Mouse (Mus musculus): ENCODE results near the gene Pde9a. TPM values are rescaled to one million over a fixed set of nuclear protein-coding genes. Genes with fewer than 3 reads are reported as not detected.

Pde9a gene
- polyA plus RNA-seq, 1 experiment, result not detected

DNA sequence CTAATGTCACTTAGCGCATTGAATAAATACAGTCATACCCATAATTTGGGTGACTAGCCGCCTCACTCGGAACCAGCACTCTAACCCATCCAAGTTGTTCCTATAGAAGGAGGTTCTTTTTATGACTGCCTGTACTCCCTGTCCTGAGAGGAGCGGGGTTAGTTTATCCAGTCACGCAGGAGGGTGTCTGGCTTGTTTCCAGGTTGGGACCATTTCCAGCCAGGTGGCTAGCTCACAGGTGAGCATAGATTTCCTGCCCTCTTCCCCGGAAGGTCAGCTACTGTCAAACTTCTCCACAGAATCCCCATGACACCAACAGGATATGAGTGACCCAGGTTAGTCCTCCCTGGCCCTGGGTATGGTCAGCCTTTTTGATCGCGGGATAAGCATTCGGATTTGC lies 51.5 kb downstream of the Pde9a start:
- TF ChIP-seq GATA1 (IDR thresholded peaks at IDR 0.05; ENCODE audit: low read length), result no peak

DNA sequence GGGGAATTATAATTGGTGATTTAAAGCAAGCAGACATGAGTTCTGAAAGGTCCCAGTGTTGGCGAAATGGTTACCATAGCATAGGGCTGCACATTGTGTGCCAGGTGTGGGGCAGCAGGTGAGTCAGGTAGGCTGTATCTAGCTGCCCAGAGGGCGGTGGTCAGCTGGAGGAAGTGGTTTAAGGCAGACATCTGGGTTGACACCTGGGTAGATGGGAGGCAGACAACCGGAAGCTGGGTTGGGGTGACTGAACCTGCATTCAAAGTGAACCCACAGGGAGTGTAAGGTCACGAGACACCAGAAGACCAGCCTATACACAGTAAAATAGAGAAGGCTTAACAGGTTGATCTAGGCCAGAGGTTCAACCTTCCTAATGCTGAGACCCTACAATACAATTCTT lies 54.0 kb downstream of the Pde9a start:
- no peak for TF ChIP-seq GATA1 (IDR thresholded peaks at IDR 0.05; ENCODE audit: low read length)

DNA sequence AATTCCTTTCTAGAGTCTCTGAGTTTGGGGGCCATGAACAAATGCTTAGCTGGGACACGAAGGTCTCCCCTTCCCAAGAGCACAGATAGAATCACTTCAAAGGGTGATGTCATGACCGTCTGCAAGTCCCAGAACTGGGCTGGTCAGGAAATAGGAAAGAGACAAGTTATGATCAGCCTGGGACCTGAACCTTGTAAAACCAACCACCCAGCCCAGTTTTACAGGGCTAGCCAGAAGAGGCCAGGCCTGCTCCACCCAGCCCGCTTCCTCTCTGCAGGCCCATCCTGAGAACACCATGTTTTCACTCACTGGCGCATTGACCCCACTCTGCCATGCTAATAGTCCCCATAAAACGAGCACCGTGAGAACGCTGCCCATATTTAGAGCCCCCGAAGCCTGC lies 56.5 kb downstream of the Pde9a start:
- TF ChIP-seq GATA1 (IDR thresholded peaks at IDR 0.05; ENCODE audit: low read length), result no peak

DNA sequence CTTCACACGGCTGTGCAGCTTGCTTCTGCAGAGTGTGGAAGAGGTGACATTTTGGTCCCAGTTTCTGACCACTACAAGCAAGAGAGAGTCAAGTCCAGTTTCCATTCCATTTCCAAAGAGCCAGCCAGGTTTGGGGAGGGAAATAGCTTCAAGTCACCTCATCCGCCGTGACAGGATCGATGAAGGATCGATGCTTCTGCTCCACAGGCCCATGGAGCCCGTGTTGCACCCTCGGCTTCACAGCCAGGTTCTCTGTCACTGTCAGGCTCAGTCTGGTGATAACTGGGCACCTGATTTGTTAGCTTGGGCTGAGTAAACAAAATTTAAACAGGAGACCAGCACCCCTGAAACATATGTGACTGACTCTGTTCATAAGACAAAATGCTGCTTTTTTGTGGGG lies 58.2 kb downstream of the Pde9a start:
- no peak for TF ChIP-seq GATA1 (IDR thresholded peaks at IDR 0.05; ENCODE audit: low read length)

DNA sequence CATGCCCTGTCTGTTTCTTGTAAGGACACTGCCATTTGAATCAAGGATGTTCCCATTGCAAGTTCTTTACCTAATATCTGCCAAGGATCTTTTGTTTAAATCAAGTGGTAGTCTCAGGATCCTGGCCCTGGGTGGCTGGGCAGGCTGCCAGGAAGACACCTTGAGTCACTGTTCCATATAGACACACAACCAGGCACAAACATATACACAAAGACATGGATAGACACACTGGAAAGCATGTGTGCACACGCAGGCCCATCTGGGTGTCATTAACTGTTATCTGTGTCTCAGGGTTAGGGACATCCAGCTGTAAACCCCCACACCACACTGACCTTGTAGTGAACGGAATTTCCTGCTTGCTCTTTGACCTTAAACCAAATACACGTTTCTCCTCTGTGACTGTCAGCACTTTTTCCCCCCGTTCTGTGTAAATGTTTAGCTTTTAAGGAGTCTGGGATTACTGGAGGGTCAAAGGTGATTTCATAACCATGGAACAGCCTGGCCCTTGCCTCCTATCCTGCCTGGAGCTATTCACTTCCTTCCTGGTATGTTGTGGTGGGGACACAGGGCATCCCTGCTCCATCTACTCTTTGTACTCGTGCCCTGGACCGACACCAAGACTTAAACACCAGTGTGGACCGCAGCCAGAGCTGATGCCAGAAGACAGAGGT lies 59.2 kb downstream of the Pde9a start:
- no peak for TF ChIP-seq GATA1 (IDR thresholded peaks at IDR 0.05; ENCODE audit: low read length)

DNA sequence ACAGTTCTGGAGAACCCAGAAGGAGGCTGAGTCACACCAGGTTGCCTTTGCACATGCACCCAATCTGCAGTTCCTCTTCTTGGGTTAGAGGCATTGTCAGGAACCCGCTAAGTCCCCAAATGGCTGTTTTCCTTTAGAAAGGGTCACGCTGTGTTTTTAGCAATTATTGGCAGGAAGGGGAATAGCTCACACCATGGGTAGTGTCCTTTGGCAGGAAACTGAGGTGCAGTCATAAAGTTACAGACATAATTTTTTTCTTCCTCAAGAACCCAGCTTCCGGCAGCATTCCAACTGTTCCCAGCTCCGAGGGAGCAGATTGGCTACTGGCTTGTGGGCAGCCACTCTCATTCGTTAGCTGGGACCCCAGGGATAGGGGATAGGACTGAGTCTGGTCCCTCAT lies 61.8 kb downstream of the Pde9a start:
- no peak for TF ChIP-seq GATA1 (IDR thresholded peaks at IDR 0.05; ENCODE audit: low read length)

DNA sequence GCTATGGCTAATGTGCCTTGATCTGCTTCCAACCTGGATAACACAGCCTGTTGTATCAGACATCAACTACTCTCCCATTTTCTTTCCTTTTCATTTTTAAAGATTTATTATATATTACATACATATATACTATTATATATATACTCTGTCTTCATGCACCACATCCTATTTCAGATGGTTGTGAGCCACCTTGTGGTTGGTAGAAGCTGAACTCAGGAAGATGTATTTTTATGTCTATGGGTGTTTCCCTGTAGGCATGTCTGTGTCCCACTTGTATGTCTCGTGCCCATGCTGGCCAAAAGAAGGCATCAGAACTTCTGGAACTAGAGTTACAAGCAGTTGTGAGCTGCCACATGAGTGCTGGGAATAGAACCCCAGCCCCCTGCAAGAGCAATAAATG lies 62.5 kb downstream of the Pde9a start:
- TF ChIP-seq GATA1 (IDR thresholded peaks at IDR 0.05; ENCODE audit: low read length), result no peak

DNA sequence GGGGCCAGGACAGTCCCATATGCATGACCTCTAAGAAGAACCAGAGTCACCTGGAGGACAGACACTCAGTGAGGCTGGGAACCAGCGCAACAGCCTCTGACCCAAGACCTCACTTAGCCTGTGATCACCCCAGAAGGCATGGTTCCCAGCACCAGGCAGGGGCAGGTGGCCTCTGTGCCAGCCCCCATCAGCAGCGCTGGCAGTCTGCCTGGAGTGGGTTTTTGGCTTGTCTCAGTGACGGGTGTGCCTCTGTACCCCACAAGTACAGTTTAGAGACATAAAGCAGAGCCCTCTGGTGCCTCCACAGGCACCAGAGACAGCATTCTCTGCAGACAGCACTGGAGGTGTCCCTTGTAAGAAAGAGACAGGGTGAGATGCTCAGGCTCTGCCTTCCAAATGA lies 64.2 kb downstream of the Pde9a start:
- no peak for TF ChIP-seq GATA1 (IDR thresholded peaks at IDR 0.05; ENCODE audit: low read length)

DNA sequence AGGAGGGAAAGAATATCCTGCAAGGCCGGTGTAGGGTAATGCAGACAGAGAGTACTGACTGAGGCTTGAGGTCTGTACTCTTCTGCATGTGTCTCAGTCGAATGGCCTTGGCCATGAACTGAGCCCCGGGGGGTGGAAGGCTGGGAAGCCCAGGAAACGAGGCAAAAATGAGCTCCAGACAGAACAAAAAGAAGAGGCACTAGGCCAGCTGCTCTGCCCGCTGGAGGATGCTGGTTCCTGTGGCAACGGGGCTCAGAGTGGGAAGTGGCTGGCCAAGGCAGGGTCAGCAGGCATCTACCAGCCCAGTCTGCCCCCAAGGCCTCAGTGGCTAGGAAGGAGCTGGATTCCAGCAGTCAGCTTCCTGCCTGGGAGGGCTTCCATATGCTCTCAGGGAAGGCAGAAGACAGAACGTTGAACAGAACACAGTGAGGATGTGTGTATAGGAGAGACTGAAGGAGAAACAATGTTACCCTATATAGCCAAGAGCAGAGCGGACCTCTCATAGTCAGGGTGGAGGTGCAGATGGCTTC lies 65.2 kb downstream of the Pde9a start:
- TF ChIP-seq GATA1 (IDR thresholded peaks at IDR 0.05; ENCODE audit: low read length), result no peak

DNA sequence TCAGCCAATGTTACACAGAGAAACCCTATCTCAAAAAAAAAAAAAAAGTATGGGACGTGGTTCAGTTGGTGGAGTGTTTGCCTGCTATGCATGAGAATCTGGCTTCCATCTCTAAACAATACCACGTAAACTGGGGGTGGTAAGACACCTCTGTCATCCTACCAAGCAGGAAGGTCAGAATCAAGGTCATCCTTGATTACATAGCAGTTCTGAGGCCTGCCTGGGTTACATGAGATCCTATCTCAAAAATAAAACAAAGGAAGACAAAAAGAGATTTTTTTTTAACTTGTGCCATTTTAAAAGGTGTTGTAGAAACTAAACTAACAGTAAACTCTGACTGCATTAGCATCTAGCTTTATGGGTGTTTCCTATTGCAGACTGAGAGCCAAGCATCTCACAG lies 66.8 kb downstream of the Pde9a start:
- no peak for TF ChIP-seq GATA1 (IDR thresholded peaks at IDR 0.05; ENCODE audit: low read length)

DNA sequence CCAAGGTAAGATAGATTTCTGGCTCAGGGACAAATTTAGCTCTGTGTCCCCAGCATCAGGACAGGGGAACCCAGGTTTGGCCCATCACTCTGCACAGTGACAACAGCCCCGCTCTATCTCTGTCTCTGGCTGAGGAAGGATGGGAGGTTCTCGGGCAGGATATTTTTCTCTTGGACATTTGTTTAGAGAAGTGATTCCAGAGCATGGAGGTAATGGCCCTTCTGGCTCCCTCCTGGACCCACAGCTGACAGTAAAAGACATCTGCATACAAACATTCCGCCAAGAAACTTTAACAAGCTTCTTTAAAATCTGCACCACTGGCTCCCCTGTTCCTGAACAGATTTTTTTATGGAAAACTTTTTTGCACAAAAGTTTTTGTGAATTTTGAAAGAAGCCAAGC lies 67.5 kb downstream of the Pde9a start:
- TF ChIP-seq GATA1 (IDR thresholded peaks at IDR 0.05; ENCODE audit: low read length), result no peak

DNA sequence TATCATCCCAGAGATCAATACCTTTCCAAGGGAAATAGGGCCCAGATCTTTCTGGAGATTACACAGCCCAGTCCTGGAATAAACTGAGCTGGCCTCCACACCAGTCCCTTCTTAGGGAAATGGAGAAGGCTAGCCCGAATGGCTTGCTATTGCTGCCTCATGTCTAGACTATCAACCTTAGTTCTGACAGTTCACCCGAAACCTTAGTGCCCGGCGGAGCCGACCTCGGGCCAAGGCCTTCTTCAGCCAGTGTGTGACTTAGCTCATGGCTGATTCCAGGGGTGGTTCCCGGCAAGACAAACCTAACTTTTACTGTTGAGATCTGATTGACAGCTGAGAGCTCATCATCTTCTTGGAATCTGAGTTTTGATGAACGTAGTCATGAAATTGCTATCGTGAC lies 68.0 kb downstream of the Pde9a start:
- TF ChIP-seq GATA1 (IDR thresholded peaks at IDR 0.05; ENCODE audit: low read length), result no peak

DNA sequence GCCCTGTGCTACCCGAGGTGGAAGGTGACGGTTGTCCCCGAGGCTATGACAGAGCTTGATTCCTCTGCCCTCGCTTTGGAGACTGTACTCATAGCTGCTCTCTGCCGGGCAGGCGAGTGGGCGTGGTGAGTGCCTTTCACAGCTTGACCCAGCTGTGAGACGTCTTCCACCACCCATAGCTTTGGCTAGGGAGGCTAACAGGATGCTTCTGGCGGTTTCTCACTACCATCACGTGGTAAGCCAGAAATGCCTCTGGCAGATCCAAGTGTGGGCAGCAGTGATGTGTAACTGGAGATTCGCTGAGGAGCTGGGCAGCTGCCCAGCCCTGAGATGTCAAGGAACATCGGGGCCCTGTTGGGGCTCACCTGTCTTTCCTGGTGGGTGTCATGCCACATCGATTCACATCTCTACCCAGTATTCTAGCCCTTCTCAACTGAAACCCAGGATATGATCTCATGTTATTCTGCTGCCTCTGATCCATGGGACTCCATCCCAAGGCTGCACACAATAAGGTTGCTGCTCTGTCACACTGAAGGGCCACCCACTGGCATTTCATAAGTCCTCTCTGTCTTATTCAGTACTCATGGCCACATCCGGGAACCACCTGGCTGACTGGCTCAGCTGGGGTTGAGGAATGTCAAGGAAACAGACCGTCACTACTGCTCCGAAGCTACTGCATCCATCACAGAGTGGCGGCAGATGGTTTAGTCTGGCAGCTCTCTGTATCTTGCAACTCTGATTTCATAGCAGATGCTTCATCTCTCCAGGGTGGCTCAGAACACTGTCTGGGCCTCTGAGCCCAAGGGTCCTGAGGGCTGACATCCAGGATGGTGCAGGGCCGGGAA lies 70.9 kb downstream of the Pde9a start:
- no peak for TF ChIP-seq GATA1 (IDR thresholded peaks at IDR 0.05; ENCODE audit: low read length)

DNA sequence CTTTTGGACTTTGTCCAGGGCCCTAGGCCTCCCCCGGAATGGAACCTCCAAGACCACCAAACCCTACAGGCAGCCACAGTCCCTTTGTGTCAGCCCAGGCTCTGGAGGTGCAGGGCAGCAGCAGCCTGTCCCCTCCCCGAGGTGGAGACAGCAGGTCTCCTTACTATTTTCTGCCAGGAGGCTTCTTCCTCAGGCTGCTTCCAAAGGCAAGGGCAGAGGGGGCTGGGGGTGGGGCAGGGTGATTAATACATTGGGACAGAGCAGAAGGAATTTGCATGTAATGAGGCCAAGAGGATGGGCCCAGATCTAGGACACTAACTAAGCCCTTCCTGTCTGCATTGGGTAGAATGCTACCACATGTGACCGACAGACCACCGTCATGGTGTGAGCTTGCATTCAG lies 74.4 kb downstream of the Pde9a start:
- no peak for TF ChIP-seq GATA1 (IDR thresholded peaks at IDR 0.05; ENCODE audit: low read length)

DNA sequence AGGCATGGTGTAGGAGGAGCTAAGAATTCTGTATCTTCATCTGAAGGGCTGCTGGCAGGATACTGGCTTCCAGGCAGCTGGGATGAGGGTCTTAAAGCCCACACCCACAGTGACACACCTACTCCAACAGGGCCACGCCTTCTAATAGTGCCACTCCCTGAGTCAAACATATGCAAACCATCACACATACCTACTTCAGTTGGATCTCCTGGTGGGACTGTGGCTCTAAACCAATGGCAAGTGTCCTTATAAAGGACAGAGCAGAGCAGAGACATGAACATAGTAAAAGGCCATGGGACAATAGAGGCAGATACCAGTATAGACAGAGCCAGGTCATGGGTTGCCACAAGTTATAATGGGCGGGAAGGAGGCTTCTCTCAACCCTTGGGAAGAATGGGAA lies 76.5 kb downstream of the Pde9a start:
- TF ChIP-seq GATA1 (IDR thresholded peaks at IDR 0.05; ENCODE audit: low read length), result no peak

DNA sequence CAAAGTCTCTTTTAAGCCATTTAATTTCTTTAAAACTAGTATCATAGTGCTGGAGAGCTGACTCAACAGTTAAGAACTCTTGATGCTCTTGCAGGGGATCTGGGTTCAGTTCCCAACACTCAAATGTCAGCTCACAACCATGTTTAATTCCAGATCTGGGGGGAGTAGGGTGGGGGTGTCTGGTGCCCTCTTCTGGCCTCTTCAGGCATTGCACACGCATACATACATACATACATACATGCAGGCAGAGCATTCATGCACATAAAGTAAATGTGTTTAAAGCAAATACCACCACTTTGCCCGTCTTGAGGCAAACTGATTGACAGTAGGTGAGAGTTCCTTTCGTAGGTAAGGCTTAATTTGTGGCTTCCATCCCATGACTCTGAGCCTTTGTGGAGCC lies 80.8 kb downstream of the Pde9a start:
- no peak for TF ChIP-seq GATA1 (IDR thresholded peaks at IDR 0.05; ENCODE audit: low read length)

DNA sequence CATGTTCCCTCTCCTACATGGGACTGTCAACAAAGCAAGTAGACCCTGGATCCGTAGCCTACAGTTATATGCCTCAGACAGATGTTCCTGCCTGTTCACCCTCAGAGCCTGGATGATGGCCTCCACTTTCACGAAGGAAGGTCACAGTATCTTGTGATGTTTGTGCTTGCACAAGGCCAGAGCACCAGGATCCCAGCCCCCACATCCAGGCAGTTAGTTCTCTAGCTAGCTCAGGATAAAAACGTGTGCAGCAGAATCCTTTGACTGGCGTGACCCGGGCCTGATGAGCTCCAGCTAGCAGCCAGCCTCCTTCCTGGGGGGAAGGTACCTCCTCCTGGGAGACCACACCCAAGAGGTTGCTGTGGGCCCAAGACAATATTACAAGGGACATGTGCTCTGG lies 82.5 kb downstream of the Pde9a start:
- no peak for TF ChIP-seq GATA1 (IDR thresholded peaks at IDR 0.05; ENCODE audit: low read length)
